Mouse (Mus musculus): ENCODE results near the gene Scfd1.

DNA sequence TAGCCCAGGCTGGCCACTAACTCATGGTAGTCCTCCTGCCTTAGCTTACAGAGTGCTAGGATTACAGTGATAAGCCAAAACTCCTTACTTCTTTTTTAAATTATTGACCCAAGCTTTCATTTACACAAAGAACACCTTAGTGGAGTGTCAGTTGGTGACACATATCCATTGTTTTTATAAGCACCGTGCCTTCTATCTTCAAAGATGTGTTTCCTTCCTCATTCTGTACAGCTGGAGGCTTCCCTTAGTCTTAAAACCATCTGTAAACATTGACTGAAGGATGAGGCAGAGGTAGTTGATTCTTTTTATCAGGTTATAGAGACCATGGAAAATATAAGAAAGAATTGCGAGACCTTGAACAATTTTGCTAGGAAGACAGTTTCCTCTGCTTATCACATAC lies 61.0 kb downstream of the Scfd1 start:
- TF ChIP-seq POLR2A (IDR thresholded peaks at IDR 0.05; ENCODE audit: extremely low read depth, insufficient read depth, low read length) (no peak), CTCF (IDR thresholded peaks at IDR 0.05; ENCODE audit: extremely low read depth, insufficient read depth, low read length) (no peak)
